8 mouse cellular contexts compared by ENCODE assay signal in the genomic region with DNA sequence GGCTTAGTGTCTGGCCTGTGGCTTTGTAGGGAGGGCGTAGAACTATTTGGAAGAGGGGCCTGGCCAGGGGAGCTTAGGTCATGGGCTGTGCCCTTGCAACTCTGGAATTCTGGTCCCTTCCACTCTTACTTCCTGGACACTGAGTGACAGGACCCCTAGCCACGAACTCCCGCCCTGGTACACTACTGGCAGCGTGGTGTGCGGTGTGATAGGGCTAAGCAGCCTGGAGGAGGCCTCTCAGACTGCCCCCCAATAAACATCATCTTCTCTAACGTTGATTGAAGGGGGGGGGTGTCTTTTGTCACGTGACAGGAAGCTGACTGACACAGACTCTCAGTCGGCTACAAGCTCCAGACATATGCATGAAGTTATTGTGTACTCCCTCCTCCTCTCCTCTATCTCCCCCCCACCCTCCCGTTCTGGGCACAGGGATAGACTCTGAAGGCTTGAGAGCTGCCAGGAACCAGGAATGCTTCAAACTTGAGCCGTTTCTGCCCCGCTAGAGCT. TPM values are rescaled to one million over a fixed set of nuclear protein-coding genes. Genes with fewer than 3 reads are reported as not detected.
DNase-seq lines count a peak whose midpoint lies in the region.

No protein-coding gene starts in this region.

- intact Hi-C loops in gastrocnemius, postnatal 14 days (cut with DNase I; ENCODE audit: low total_unique reads): no loop called here

- H3K9me3 ChIP-seq in embryonic facial prominence, embryonic 10.5 days: peaks cover 10% of the 10 kb centered on the region; the same call in 1 of the 2 replicates

- no peak overlapping the region for H3K4me3 ChIP-seq in embryonic facial prominence, embryonic 10.5 days

- peak overlapping the region; percentile 54; the same call in 1 of the 2 replicates for H3K27ac ChIP-seq in embryonic facial prominence, embryonic 10.5 days (replicated peaks)

- peak; percentile 10 for DNase-seq in gastrocnemius, postnatal 14 days
- no peak for DNase-seq in gastrocnemius, postnatal 25 days
- no peak for DNase-seq in embryonic facial prominence, embryonic 10.5 days (ENCODE audit: low spot score)
- DNase-seq in kidney, postnatal 4 days: peak; percentile 27 to 54
- DNase-seq in naive thymus-derived CD4-positive, alpha-beta T cell, adult 2 months (ENCODE audit: low read depth): peak; percentile 78
- DNase-seq in cerebellum, adult 9-10 months: no peak
- no peak for DNase-seq in layer of hippocampus, adult 18-20 months (ENCODE audit: low spot score in 2 of 2)
- no peak for DNase-seq in adrenal gland, adult 2 months

- H3K27me3 ChIP-seq in embryonic facial prominence, embryonic 10.5 days (replicated peaks; ENCODE audit: low read depth, poor library complexity, severe bottlenecking): no peaks in the 10 kb centered on the region

- H3K36me3 ChIP-seq in embryonic facial prominence, embryonic 10.5 days (replicated peaks): peaks cover 8% of the 10 kb centered on the region; the same call in 1 of the 2 replicates

- H3K4me1 ChIP-seq in embryonic facial prominence, embryonic 10.5 days: peaks cover 24% of the 10 kb centered on the region

- WGBS in embryonic facial prominence, embryonic 10.5 days: 58% methylated on average over 11 of the region's 11 CpGs

RNA-seq across cellular contexts. Expression of gene Ralbp1, which starts 21.4 kb away (rescaled TPM):
- total RNA-seq in gastrocnemius, postnatal 14 days (2021): 10 to 100 TPM; 25.3 to 25.8 TPM
- total RNA-seq in gastrocnemius, postnatal 25 days (2021): 10 to 100 TPM; 20.2 to 20.5 TPM
- 58.5 and 61.3 TPM in 2 replicates for polyA plus RNA-seq in embryonic facial prominence, embryonic 10.5 days (2016; fragmentation: Nextera tagmentation; extraction: Ambion mirVana)
- 10 to 100 TPM; 67.1 to 67.7 TPM for total RNA-seq in layer of hippocampus, adult 18-20 months (2021)
- total RNA-seq in adrenal gland, adult 2 months (2021): 10 to 100 TPM; 52.2 to 52.8 TPM
- polyA plus RNA-seq in adrenal gland, adult 2 months (2012; rRNA removed): 23.7 and 28.4 TPM in 2 replicates

RNA-seq across cellular contexts. Expression of gene Twsg1, which starts 44.1 kb away (rescaled TPM):
- total RNA-seq in gastrocnemius, postnatal 14 days (2021): 10 to 100 TPM; 16.9 to 25.5 TPM
- total RNA-seq in gastrocnemius, postnatal 25 days (2021): 10 to 100 TPM; 22.1 to 26.8 TPM
- 88.5 and 90.7 TPM in 2 replicates for polyA plus RNA-seq in embryonic facial prominence, embryonic 10.5 days (2016; fragmentation: Nextera tagmentation; extraction: Ambion mirVana)
- 10 to 100 TPM; 27.1 to 27.6 TPM for total RNA-seq in layer of hippocampus, adult 18-20 months (2021)
- total RNA-seq in adrenal gland, adult 2 months (2021): 100 to 1,000 TPM in 1 of 2 experiments, 10 to 100 TPM in 1; 81.8 to 102 TPM
- polyA plus RNA-seq in adrenal gland, adult 2 months (2012; rRNA removed): 49.8 and 53.9 TPM in 2 replicates

Comparison
In these comparisons a context has a peak if more than half of its experiments do, and no peak if none do; other contexts are left out.
1. DNase-seq: peak in gastrocnemius, postnatal 14 days (single experiment), kidney, postnatal 4 days (2 of 2) and naive thymus-derived CD4-positive, alpha-beta T cell, adult 2 months (single experiment); none in gastrocnemius, postnatal 25 days (single experiment), embryonic facial prominence, embryonic 10.5 days (single experiment), cerebellum, adult 9-10 months (single experiment), layer of hippocampus, adult 18-20 months (0 of 2) and adrenal gland, adult 2 months (single experiment).